Mouse (Mus musculus) cerebellum, postnatal 25 days (tissue): ENCODE data around the gene Scel.
A peak's percentile ranks its signal among the peaks of the same experiment; 100 is the strongest.

Experiments
- DNase-seq, 2 experiments: peaks; one replicate each; pipeline ENCODE4 v3.0.0; 2021; ENCODE audit warnings: mixed read lengths in 2 of 2

The Scel gene

DNA sequence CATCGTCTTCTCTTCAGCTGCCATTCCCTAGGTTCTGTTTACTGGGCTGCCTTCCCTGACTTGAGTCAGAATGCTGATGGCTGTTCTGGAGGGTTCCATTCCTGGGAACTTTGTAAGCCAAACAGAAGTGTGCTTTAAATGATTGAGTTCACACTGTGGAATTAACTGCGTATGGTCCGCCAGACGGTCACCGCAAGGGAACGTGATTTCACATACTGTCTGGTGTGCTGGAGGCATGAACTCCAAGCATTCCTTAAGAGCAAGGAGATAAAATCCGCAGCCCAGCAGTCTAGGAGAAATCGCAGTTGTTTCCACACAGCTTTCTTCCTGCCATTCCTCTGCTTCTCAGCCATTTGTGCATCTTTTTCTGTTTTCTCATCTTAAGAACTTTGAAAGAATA is 2.3 kb downstream of the Scel start:
- no peak for DNase-seq

DNA sequence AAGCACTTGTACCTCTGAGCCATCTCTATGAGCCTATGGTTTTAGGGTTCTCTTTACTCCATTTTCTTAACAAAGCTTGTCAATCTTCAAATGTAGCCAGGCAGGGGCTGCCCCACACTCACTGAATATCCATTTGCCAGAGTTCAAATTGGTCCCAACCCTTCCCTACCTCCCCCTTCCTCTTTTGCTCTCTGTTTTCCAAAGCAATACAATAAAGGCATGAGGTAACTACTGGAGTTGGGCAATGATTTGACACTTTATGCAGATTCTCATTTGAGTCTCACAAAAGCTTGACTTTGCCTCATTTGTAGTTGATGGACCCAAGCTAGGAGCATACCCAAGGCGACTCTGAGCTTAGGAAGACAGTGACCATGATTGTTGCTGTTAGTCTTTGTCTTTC is 13.1 kb downstream of the Scel start:
- DNase-seq: no peak

DNA sequence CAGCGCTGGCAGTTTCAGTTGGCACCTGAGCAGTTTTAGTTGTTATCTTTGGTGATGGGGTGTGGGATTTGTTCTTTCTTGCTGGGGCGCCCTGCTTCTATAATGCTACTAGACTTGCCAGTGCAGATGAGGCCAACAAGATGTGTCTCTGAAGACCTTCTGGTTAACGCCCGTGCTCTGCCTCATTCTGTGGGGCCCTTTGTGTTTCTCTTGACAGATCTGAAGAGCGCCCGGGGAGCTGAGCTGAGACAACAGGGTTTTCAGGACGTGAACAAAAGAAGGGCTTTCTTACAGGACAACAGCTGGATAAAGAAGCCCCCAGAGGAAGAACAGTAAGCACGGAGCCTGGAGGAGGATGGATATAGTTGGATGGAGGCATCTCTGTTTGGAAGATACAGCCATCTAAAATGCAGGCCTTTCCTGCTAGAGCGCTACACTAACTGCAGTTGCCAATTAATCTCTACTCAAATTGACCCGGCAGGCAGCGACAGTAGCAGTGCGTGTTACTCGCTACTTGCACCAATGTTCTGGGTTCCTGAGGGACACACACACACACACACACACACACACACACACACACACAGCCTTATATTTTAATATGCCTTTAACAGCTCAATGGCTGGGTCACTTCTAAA is 16.7 kb downstream of the Scel start:
- DNase-seq: no peak

DNA sequence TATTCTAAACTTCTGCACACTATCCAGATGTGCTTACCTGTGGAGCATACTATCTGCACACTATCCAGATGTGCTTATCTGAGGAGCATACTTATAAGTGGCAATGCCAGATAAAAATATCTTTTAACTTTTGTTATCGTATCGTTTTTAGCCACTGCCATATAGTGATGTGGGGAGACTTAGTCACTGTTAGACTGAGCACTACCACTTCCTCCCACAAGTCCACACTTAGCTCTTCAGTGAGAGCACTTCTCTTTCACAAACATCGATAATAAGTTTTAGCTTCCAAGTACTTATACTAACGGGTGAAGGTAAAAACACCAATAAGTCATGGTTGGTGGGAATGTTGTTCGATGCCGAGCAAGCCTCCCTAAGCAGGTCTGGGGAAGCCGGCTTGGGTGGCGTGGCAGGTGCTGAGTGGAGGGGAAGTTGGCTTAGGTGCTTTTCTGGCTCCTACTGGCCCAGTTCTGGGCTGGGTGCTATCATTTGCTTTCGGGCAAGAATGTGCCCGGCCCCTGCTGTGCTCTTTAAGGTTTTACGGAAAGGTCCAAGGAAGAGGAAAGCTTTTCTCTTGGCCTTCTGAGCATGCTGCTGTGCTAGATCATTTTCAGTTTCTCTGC is 18.7 kb downstream of the Scel start:
- DNase-seq: no peak

DNA sequence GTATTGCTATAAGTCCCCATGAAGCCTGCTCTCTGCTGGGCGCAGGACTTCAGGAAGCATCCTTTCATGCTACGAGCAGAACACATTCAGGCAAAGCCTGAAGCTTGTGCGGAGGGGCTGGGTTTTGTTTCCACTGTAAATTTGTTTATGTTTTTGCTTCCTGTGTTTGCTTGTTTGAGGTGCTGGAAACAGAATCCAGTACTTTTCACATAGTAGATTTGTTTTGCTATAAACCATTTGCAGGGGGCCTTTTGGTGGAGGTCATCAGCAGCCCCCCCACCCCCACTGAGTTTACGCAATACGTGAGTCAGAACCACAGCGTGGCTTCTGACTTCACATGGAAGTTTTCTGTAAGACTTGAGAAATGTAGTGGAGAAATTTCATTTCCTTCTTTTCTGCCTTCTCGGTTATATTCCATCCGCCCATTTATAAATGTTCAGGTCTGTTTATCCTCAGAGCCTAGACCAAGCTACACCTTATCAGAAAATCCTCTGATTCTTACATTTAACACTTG is 22.4 kb downstream of the Scel start:
- no peak for DNase-seq

DNA sequence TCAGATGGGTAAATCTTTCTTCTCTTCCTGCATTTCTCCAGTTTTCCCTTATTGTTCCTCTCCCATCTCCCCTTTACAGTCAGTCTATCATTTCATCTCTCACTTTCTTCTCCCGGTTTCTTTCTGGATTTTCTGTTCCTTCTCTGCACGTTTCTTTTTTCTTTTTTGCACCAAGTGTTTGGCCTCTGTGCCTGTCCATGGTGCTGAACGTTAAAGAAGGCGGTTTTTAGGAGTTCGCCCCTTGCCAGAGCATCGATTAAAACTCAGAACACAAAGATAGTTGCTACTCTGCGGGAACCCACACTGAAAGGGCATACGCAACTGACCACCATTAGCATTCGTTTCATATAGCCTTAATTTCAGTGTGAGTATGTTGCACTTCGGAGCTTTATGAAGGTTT is 23.2 kb downstream of the Scel start:
- DNase-seq: no peak

DNA sequence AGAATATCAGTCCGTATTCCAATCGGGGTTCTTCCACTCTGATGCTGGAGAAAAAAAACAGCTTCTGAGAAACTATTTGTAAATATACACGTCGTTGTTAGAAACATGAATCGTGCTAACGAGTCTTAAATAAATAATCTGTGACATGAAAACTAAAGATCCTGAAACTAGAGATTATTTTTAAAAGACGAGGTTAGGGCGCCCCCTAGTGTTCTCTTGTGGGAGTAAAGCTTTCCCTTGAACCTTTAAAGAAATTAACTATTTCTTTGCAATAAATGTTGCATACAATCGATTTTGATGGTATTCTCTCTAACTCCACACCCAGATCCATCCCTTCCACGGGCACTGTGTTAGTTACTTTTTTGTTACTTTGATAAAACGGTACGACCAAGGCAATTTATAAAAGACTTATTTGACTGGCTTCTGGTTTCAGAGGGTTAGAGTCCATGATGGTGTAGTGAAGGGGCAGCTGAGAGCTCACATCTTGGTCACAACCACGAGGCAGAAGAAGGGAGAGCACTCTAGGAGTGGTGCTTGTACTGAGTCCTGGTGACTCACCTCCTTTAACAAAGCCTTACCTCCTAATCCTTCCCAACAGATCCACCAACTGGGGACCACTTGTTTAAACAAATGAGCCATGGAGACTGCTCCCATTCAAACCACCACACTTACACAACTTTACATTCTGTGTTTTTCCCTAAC is 24.4 kb downstream of the Scel start:
- peak; percentile 40 to 73 for DNase-seq

DNA sequence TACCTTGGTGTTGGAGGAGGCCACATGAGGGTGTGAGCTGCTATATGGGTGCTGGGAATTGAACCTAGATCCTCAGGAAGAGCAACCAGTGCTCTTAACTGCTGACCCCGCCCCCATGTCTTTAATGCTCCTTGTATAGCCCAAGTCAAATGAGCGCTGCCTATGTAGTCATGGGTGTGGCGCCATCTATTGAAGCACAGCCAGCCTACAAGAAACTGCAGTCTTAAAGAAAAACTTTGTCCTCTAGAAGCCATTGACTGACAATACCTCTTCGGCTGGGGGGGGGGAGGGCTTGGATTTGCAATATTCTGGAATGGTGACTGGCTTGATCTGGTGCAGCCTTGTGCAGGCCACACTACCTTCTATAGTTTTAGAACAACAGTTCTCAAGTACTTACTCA is 26.7 kb downstream of the Scel start:
- no peak for DNase-seq

DNA sequence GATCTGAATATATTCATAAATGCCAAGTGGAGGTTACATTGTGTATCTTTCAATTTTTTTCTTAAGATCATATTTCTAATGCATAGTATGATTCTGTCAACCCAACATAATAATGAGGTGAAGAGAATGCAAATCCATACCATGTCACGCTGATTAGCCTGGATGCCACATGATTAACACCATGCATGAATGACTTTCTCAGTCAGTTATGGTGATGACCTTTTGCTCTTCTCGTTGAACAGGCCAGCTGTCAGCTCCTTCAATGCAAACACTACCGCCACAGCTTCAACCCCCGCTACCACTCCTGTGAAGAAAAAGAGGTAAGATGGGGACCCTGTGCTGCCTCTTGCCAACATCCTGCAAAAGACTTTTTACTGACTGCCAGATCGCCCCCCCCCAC is 28.5 kb downstream of the Scel start:
- DNase-seq: no peak

DNA sequence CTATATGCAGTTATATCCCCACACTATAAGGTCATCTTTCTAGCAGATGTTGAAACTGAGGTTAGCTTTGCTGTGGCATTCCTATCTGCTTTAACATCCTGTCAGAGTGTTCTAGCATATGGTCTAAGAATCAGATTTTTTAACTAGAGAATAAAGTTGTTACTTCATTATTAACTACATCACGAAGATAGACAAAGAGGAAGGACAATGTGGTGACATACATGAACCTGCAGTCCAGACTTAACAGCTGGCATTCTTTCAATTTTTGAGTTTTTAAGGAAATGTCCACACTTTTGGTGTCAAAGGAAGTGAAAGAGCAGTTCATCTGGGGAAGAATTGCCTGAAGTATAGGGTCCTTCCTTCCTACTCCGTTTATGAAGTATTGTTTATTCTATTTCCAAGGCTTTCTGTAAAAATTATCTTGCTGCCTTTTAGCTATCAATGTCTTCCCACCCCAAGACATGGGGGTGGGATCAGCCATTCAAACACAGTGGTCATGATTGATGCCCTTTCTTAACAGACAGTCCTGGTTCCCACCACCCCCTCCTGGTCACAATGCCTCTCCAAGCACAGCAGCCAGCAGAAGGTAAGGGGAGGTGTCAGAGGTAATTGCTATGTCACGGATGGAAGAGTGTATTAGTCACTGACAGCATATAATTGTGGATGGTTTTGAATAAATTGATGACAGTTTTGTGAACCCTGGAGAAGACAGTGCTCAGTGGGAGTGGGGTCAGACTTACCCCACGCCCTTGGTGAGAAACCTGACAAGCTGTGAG is 30.4 kb downstream of the Scel start:
- DNase-seq: no peak

DNA sequence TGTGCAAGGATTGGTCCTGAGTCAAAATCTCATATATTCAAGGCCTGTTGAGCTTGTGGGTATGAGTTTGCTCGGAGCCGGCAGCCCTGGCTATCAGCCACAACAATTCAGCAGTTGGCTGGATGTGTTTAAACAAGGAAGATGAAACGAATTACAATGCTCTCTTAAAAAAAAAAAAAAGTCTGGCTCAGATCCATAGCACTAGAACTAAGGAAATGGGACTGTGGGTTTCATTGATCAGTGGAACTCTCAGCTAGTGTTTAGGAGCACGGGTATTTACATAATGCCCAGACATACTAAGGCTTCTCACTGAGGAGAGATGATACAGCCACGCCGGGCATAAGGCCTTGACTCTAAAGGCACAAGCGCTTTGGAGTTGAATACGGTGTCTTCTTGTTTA is 32.6 kb downstream of the Scel start:
- peak; percentile 46 to 57 for DNase-seq

DNA sequence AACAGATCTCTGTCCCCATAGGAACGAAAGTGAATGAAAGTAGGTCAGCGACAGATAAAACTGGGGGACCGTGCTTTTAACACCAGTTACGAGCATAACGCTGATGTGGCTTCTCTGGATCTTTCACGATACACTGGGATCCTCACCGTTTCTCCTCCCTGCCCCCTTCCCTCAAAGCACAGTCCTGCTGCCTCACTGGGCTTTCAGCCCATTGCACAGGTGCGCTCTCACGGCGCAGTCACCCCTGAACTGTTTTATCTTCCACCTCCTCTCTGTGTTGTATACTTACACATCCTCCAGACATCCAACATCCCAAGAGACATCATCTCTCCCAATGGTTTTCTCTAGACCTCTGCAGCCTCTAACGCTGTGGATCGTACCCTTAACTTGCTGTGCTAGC is 33.1 kb downstream of the Scel start:
- peak; percentile 68 to 71 for DNase-seq

DNA sequence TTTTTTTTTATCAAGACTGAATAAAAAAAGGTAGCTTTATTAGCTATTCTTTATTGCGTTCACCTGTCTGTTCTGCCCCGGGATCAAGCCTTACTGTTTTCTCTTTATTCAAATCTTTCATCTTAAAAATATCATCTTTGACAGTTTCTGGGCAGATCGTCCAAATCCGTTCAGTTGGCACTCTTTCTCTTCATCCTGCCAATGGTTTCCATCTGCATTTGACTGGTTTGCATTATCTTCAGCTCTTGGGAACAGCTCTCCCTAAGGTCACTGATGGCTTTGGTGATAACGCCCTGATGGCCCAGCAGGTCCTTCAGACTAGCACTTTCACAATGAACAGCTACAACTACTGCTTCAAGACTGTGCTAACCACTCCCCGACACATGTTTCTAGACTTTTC is 35.1 kb downstream of the Scel start:
- DNase-seq: no peak

DNA sequence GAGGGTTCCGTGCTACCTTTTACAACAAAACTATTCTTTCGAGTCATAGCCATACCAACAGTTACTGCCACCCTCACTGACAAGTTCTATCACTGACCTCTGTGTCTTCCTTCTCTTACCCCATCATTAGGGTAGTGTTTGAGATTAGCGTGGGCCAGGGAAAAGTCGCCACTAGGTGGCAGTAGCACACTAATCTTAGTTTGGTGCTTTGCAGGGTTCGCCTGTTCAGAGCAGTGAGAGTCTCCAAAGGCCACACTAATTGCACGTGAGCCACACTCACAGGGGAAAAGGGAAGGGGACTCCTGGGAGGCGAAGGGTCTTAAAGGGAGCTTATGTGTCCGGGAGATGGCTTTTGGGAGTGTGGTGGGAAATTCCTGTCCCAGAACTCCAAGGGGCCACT is 37.3 kb downstream of the Scel start:
- DNase-seq: peak; percentile 89 to 93

DNA sequence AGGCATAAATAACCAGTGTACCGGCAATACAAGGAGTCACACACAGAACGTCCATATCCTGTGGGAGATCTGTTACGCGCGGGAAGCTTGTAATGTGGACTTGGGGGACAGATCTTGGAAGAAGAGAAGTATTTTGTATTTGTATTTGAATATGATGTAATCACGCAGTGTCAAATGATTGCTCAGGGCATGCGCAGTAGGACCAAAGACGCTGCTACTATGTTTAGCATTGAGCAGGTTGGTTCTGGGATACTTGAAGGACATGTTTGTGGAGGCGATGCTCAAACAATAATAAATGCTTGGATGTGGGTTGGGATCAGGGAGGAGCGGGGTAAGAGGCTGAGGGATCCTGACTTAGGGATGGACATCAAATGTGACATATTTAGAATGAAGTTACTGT is 37.8 kb downstream of the Scel start:
- DNase-seq: no peak

DNA sequence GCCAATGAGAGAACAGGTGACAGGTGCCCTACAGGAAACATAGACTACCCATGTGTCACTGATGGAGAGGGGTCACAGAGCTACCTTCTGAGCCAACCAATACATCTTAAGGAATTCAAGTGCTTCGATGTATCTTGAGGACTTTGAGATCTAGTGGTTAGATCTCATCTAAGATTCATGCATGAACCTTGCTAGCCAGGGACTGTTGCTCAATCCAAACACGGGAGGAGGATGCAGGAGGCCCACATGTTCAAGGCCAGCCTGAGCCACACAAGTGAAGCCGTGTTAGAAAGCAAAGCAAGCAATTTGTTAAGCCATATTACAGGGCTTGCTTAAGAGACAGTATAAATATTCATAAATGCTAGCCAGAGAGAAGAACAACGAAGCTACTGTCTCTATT is 38.8 kb downstream of the Scel start:
- DNase-seq: no peak

DNA sequence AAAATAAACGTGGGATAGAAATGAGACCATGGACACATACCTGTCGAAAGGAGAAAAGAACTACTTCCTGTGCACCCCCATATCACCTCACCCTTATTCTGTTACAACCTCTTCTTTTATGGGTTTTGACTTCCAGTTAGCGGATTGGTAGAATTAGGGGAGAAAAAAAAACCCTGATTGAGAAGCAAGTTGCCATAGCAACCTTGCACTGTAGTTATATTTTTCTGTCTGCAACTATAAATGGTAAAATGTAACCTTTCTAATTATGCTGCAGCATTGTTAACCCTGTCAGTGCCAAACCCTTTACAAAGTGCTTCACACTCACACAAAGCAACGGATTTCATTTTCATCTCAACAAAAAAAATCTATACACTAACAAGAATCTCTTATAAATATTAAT is 39.2 kb downstream of the Scel start:
- no peak for DNase-seq

DNA sequence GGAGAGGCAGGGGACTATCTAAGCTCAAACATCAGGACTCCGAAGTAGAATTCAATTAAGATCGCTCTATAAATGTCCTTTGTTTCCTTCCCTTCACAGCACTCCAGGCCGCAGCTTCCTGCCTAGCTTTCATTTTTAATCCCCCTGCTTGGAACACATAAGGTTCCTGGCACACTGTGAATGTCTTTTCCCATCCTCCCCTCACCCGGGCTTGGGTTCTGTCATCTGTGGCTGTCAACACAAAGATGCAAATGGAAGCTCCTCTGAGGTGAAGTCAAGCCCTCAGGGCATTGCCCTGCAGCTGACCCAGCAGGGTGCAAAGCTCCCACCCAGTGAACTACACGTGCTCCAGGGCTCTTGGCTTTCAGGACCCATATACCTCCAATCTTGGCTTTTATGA is 43.5 kb downstream of the Scel start:
- no peak for DNase-seq

DNA sequence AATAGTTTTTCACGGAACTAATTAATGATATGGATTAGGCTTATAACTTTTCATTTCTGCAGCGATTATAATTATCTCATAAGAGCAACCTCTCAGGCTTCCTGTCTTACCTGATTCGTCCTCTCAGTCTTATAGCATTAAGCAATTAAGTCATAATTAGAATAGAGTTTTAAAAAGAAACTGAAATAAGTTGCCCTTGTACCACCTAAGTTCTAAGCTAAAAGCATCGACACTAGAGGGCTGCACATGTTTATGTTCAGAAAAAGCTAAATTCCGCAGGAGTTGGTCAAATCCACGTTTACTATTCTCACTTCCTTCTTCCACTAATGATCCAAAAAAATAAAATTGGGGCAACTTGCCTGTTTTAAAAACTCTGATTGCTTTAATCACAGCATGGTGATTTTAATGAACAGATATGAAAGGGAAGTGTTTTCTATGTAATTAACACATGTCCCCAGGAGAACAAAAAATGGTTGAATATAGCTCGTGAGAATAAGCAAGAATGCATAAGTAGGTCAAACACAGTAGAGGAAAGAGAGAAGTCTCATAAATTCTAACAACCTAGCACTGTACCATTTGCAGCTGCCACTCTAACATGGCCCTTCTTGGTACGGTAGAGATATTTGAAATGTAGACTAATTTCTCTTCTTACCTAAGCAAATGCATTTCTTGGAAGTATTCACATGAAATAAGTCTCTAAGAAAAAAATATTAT is 48.4 kb downstream of the Scel start:
- no peak for DNase-seq

DNA sequence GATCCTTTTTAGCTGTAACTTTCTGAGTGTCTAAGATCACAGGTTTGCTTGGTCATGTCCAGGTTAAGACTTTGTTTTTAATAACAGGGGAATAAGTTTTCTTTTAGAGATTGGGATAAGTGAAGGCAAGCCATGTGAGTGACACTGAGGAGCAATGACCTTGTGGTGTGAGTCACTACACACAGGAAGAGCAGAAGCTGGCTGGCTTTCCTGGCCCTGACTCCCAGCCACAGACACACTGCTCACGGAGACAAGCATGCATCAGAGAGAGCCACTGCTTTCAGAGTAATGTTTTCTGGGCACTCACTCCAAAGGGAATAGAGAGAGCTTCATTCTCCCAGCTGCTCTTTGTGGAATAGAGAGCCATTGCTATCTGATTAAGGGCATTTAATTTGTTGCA is 54.8 kb downstream of the Scel start:
- DNase-seq: no peak

DNA sequence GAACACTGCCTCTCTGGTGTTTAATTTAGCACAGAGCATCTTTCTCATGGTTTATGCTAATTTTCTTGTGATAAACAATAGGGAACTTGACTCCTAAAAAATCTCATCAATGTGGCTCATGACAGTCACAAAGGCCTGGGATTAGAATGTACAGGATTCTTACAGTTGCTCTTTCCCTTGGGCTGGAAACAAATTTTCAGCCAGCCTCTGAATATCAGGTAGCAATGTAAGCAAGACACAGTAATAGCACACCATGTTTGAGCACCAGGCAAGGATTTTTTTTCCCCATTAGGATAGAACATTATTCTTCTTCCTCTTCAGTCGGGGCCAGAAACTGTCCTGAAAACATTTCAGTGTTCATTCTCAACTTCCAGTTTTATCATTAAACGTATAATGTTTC is 55.3 kb downstream of the Scel start:
- no peak for DNase-seq

DNA sequence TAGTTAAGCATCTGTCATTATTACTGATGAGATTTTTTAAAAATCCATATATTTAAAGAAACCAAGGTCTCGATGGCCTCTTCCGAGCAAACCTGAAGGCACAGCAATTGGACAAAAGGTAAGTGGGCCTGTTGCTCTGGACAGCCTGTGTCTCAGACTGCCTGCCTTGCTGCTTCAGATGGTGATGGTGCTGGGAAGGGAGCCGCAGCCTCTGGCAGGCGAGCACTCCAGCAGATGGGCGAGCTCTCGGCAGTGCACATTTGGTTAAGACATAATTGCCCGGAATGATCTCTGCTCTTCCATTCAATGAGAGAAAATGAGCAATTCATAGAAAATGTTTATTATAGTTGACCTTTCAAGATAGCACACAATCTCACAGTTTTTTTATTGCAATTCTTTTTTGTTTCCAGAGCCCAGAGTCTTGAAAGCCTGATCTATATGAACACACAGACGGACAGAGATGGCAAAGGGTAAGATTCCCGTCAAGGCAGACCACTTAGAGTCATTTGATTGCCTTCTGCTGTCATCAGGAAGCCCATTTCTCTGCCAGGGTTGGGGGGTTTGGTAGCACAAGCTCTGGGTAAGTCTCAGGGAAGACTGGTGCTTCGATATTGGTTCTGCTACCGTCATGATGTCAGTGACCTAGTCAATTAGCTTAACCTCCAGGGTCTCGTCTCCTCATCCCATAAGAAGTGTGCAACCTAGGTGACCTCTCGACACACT is 58.6 kb downstream of the Scel start:
- DNase-seq: peak; percentile 38 to 61
